Mouse (Mus musculus) bone marrow, adult 2 months (tissue): ENCODE measurements around the gene Ccr7. TPM values are rescaled to one million over a fixed set of nuclear protein-coding genes. Genes with fewer than 3 reads are reported as not detected.

ENCODE experiments used
- H3K27ac ChIP-seq: fragments of 200-500 bp; 2 replicates; pipeline ENCODE4 v1.5.1; 2012; ENCODE audit warnings: low read depth, mild to moderate bottlenecking, control low read depth, inconsistent platforms, low read length; ENCODE audit not compliant: control insufficient read depth, poor library complexity, insufficient read depth
- H3K4me1 ChIP-seq: fragments of 200-500 bp; 2 replicates; pipeline ENCODE4 v1.6.1; 2011; ENCODE audit warnings: low read length; ENCODE audit not compliant: control insufficient read depth, insufficient read depth
- H3K4me3 ChIP-seq: fragments of 200-500 bp; replicated peaks from 2 replicates; pipeline ENCODE3; 2011; ENCODE audit warnings: mild to moderate bottlenecking, low read depth, low read length, control low read depth; ENCODE audit not compliant: control insufficient read depth
- CTCF ChIP-seq: fragments of 200-500 bp; IDR thresholded peaks from 2 replicates; pipeline ENCODE4 v1.5.1; 2011; ENCODE audit warnings: low read length, control low read depth; ENCODE audit not compliant: control insufficient read depth, insufficient read depth
- POLR2A ChIP-seq: fragments of 200-500 bp; IDR thresholded peaks from 2 replicates; pipeline ENCODE4 v1.6.1; 2011; ENCODE audit warnings: low read depth, mild to moderate bottlenecking, control low read depth, low read length, borderline replicate concordance; ENCODE audit not compliant: control insufficient read depth
- WGBS: fragments of 180-500 bp; shearing (Covaris S2); methylation state at CpG from one replicate; pipeline ENCODE4 v1.1.7; 2018; 5-methylcytosine and 5-hydroxymethylcytosine counted together
- polyA plus RNA-seq: library from polyadenylated mRNA; stranded (reverse); fragments of >200 nt; gene quantifications from 2 replicates; pipeline ENCODE4 v1.2.4, GENCODE M21; 2011; ENCODE audit warnings: low replicate concordance; ENCODE audit not compliant: missing spikeins, insufficient read depth, insufficient read length

The Ccr7 gene
- polyA plus RNA-seq, 1 experiment: 9.7 TPM

- H3K4me3 ChIP-seq: no peak overlapping the region
- TF ChIP-seq POLR2A (no peak), CTCF (no peak)
- WGBS: 85% methylated on average over 16 of the region's 16 CpGs
- no peaks in the 10 kb centered on the region; the same call in none of the 2 replicates for H3K4me1 ChIP-seq
- no peak overlapping the region for H3K27ac ChIP-seq
Measured at GRCm38 (mm10) chr11:99145765-99146164, 9.1 kb downstream of the Ccr7 start.

DNA sequence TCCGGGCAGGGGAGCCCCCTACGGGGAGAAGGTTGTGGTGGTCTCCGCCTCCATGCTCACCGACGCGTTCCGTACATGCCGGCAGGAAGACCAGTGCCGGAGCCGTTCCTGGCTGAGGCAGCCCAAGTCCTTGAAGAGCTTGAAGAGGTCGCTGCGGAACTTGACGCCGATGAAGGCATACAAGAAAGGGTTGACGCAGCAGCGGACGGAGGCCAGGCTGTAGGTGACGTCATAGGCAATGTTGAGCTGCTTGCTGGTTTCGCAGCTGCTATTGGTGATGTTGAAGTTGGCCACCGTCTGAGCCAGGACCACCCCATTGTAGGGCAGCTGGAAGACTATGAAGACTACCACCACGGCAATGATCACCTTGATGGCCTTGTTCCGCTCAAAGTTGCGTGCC, 9.9 kb downstream of the Ccr7 start:
- no peaks in the 10 kb centered on the region; the same call in none of the 2 replicates for H3K4me1 ChIP-seq
- no peak overlapping the region for H3K27ac ChIP-seq
- H3K4me3 ChIP-seq: no peak overlapping the region
- TF ChIP-seq POLR2A (no peak), CTCF (no peak)
- 86% methylated on average over 23 of the region's 23 CpGs for WGBS

DNA sequence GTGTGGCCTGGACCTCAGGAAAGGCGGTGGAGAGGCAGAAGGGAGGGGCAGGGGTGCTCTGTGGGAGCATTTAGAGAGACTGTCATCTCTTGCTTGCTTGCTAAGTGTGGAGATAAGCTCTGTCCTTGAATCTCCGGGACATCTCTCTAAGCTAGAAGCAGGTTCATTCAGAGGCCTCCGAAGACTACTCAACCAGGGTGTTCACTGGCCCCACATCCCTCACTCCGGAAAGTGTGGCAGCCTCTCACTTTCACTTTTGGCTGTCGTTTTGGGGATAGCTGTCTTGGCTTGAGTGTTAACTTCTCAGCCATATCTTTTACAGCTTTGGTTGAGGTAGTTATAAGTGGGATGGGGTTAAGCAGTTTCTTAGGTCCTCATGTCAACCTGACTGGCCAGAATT, 10.4 kb downstream of the Ccr7 start:
- H3K27ac ChIP-seq: no peak overlapping the region

DNA sequence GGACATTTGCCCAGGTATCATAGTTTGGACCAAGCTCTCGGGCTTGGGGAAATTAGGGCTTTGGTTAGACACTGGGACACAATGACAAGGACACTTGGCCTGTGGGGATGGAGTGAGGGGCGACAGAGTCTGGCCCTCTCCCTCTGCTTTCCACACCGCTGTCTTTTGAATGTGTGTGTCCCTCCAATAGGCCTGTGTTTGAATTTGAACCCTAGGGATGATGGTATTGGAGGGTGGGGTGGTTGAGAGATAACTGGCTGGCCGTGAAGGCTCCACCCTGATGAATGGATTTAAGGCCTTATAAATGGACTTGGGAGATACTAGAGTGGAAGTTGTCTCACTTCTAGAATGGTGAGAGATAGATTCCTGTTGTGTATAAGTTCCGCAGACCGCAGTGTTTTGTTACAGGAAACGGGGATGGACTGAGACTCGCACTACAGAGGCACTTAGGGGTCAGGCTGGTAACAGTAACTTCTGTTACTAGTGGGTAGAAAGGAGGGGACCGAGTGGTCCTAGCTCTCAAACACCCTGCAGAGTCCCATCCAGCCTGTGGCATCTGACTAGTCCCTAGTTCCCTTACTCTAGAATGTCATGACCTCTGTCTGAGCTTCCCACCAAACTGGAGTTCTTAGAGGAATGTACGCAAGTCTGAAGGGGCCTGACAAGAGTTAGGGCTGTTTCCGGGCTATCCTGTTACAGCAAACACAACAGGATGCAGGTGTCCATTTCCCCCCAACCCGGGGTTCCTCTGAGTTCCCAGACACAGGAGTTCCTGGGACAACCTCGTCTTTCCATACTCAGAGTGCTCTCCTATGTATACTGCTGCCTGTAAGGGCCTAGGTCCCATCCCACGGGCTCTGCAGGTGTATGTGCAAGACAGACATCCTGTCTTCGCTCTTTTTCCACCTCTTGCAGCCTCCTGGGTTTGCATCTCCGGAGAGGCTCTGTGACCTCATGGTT, 11.5 kb downstream of the Ccr7 start:
- no peak for TF ChIP-seq CTCF
- no peak for TF ChIP-seq POLR2A
- Histone ChIP-seq H3K4me3 (no peak overlapping the region), H3K27ac (no peak overlapping the region), H3K4me1 (no peaks in the 10 kb centered on the region; the same call in none of the 2 replicates)
- WGBS: 37% methylated on average over 16 of the region's 16 CpGs

More for the DNA sequence above, 10.4 kb downstream of the Ccr7 start:
- Histone ChIP-seq H3K4me1 (no peaks in the 10 kb centered on the region; the same call in none of the 2 replicates), H3K4me3 (no peak overlapping the region)
- WGBS: 8% methylated on average over 5 of the region's 5 CpGs
- TF ChIP-seq POLR2A: no peak
- TF ChIP-seq CTCF: no peak

DNA sequence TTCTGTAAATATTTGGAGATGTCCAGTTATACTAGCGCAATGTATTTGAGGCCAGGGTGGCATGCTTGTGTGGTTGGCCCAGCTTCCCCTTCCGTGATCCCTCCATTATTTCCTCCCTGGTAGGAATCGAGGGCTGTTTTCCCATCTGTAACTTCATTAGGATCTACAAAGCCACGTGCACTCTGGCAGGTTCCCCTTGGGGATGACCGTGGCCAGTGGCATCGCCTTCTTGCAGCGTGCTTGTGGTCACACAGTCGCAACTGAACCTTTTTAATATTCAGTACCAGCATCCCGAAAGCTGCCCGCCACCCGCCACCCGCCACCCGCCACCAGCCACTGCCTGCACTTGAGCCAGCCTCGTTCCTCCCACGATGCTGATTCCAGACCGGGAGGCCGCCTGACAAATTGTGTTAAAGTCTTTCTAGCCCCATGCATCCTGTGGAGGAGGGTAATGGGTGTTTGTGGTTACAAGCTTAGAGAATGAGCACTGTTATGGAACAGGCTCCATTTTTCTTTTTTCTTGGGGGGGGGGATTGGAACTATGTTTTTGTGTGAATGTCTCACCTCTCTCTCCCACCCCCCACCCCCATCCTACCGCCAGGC, 12.3 kb downstream of the Ccr7 start:
- Histone ChIP-seq H3K4me3 (no peak overlapping the region), H3K27ac (no peak overlapping the region), H3K4me1 (no peaks in the 10 kb centered on the region; the same call in none of the 2 replicates)
- TF ChIP-seq POLR2A (no peak), CTCF (no peak)
- 9% methylated on average over 18 of the region's 18 CpGs for WGBS

GRCm38 (mm10) chr11:99142046-99142445, 12.8 kb downstream of the Ccr7 start:
- H3K4me3 ChIP-seq: no peak overlapping the region
- TF ChIP-seq POLR2A: no peak
- no peak for TF ChIP-seq CTCF
- WGBS: 56% methylated on average over 6 of the region's 6 CpGs
- H3K4me1 ChIP-seq: no peaks in the 10 kb centered on the region; the same call in none of the 2 replicates
- no peak overlapping the region for H3K27ac ChIP-seq

- no peak overlapping the region for H3K4me3 ChIP-seq
- TF ChIP-seq POLR2A (no peak), CTCF (no peak)
- H3K27ac ChIP-seq: no peak overlapping the region
- H3K4me1 ChIP-seq: no peaks in the 10 kb centered on the region; the same call in none of the 2 replicates
- 61% methylated on average over 7 of the region's 7 CpGs for WGBS
Measured at GRCm38 (mm10) chr11:99141600-99141999, 13.3 kb downstream of the Ccr7 start.

DNA sequence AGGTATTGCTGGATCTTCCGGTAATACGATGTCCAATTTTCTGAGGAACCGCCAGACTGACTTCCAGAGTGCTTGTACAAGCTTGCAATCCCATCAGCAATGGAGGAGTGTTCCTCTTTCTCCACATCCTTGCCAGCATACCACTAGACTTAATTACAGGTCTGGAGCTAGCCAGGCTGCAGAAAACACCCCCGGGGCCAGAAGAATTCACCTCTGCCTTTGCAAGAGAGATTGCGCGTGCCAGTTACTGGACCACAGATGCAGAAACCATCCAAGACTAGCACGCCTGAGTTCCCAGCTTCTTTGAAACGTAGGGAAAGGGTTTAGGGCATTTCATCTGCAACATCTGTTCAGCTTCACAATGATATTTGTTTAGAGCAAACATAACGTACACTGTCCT, 15.9 kb downstream of the Ccr7 start:
- no peak overlapping the region for H3K4me3 ChIP-seq
- no peaks in the 10 kb centered on the region; the same call in none of the 2 replicates for H3K4me1 ChIP-seq
- 75% methylated on average over 9 of the region's 9 CpGs for WGBS
- H3K27ac ChIP-seq: no peak overlapping the region
- TF ChIP-seq POLR2A (no peak), CTCF (no peak)
